8 mouse cellular contexts compared by ENCODE assay signal in the genomic region with DNA sequence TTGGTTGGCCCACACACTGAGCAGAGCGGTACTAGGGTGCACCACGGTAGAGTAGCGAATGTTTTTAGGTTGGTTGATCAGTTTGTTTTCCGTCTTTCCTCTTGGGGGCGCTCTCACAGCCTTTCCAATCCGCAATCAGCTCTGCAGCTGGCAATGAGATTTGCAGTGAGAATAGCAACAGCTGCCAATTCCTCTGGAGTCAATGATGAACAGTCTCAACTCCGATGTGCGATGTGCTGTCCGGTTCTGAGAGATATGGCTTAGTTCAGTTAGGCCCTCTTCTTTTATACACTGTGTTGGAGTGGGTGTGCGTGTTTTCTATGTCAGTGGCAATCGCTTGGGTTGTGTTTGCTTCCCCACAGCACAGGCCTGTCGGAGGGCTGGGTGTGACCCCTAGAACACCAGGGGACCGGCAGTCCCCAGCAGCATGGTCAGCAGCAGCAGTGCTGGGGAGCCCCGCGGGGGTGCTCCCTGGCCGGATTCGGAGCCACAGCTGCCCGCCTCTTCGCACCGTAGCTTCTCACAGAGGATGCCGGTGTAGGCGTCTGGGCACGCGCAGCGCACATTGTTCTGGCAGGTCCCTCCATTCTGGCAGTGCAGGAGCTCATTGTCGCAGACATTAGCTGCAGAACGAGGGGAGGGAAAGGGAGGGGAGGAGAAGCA.
DNase-seq lines count a peak whose midpoint lies in the region; ATAC-seq and TF ChIP-seq lines count a peak whose summit lies in the region.

No protein-coding gene starts in this region.

- H3K4me3 ChIP-seq in cerebellum, adult 2 months (replicated peaks; ENCODE audit: insufficient read depth, low read depth, low read length): peak overlapping the region; percentile 34
- H3K4me3 ChIP-seq in forebrain, postnatal 0 days (ENCODE audit: low read depth, low read length): peak overlapping the region; percentile 40
- peak overlapping the region; percentile 37 for H3K4me3 ChIP-seq in hindbrain, embryonic 15.5 days

- no peaks in the 10 kb centered on the region for H3K4me1 ChIP-seq in cerebellum, adult 2 months (ENCODE audit: control insufficient read depth, insufficient read depth, low read length)
- no peaks in the 10 kb centered on the region for H3K4me1 ChIP-seq in forebrain, postnatal 0 days (ENCODE audit: insufficient read depth)
- H3K4me1 ChIP-seq in hindbrain, embryonic 15.5 days (replicated peaks): peaks cover 26% of the 10 kb centered on the region

- TF ChIP-seq CTCF in cerebellum, adult 2 months (IDR thresholded peaks at IDR 0.05; ENCODE audit: borderline replicate concordance, insufficient read depth, low read depth, low read length): peak; percentile 24; the same call in 1 of the 2 replicates
- peak; percentile 78 for TF ChIP-seq CTCF in forebrain, postnatal 0 days (IDR thresholded peaks at IDR 0.05; ENCODE audit: low read depth)

- H3K4me2 ChIP-seq in forebrain, postnatal 0 days (ENCODE audit: low read depth): peak overlapping the region; percentile 76
- H3K4me2 ChIP-seq in hindbrain, embryonic 15.5 days: peak overlapping the region; percentile 80

- TF ChIP-seq POLR2A in cerebellum, adult 2 months (IDR thresholded peaks at IDR 0.05; ENCODE audit: borderline replicate concordance, insufficient read depth, low read length): no peak

- H3K27me3 ChIP-seq in cerebellum, adult 2 months (ENCODE audit: control insufficient read depth, insufficient read depth, low read length): no peaks in the 10 kb centered on the region
- no peaks in the 10 kb centered on the region for H3K27me3 ChIP-seq in forebrain, postnatal 0 days (ENCODE audit: insufficient read depth, low read length)
- H3K27me3 ChIP-seq in hindbrain, embryonic 15.5 days: no peaks in the 10 kb centered on the region

- H3K9ac ChIP-seq in forebrain, postnatal 0 days: peak overlapping the region; percentile 69
- peak overlapping the region; percentile 52 for H3K9ac ChIP-seq in hindbrain, embryonic 15.5 days

- ATAC-seq in forebrain, postnatal 0 days: peak; percentile 94
- peak; percentile 88 for ATAC-seq in hindbrain, embryonic 15.5 days (ENCODE audit: low FRiP score, low read depth)

- H3K9me3 ChIP-seq in forebrain, postnatal 0 days (ENCODE audit: low read length): no peaks in the 10 kb centered on the region
- no peaks in the 10 kb centered on the region for H3K9me3 ChIP-seq in hindbrain, embryonic 15.5 days

- WGBS in cerebellum, adult 2 months: 17% methylated on average over 27 of the region's 27 CpGs
- 3% methylated on average over 27 of the region's 27 CpGs for WGBS in forebrain, postnatal 0 days
- WGBS in hindbrain, embryonic 15.5 days: 1% methylated on average over 27 of the region's 27 CpGs

- H3K36me3 ChIP-seq in forebrain, postnatal 0 days (ENCODE audit: insufficient read depth): no peaks in the 10 kb centered on the region
- H3K36me3 ChIP-seq in hindbrain, embryonic 15.5 days: no peaks in the 10 kb centered on the region

- peak; percentile 67 for DNase-seq in ZHBTc4 (ENCODE audit: low read depth, low spot score)
- peak; percentile 48 to 59 for DNase-seq in cerebellum, adult 2 months
- peak; percentile 92 for DNase-seq in forebrain, postnatal 0 days
- DNase-seq in layer of hippocampus, postnatal 25 days (ENCODE audit: extremely low spot score in 1 of 2, low spot score in 1 of 2): peak; percentile 55 to 59
- peak; percentile 7 for DNase-seq in lung, postnatal 14 days
- DNase-seq in right cerebral cortex, adult 18-20 months: peak; percentile 79
- no peak for DNase-seq in c-Kit-positive CD71-positive TER-119-positive erythroid progenitor cells, embryonic 14.5 days (ENCODE audit: low spot score)

- H3K27ac ChIP-seq in cerebellum, adult 2 months (ENCODE audit: insufficient read depth, low read length): no peak overlapping the region
- peak overlapping the region; percentile 76 for H3K27ac ChIP-seq in forebrain, postnatal 0 days (ENCODE audit: low read depth, low read length)
- peak overlapping the region; percentile 90 for H3K27ac ChIP-seq in hindbrain, embryonic 15.5 days (replicated peaks)
